Mouse (Mus musculus): ENCODE data around the gene Ctnnbl1. TPM values are rescaled to one million over a fixed set of nuclear protein-coding genes. Genes with fewer than 3 reads are reported as not detected.

Ctnnbl1 gene
- polyA plus RNA-seq, 1 experiment from 2014 or later = 46.3 TPM

DNA sequence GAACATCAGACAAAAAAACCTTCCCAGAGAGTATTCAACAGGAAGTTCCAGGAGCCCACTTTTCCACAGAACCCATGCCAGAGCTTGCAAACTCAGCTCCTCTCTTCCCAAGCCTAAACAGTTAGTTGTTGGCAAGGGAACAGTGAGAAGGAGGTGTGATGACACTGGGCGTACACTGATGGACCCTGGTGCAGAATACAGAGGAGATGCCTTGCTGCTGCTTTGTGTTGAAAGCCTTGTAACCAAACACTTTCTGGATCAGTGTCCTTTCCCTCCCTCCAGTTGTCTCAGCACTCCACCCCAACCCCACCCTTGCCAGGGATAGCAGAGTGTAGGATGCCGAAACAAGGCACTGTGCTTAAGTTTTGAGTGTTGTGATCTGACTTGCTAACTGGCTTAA is 107.5 kb downstream of the Ctnnbl1 start:
- Histone ChIP-seq H3K27me3 (ENCODE audit: insufficient read depth, low read length) (no peaks in the 10 kb centered on the region), H3K4me2 (ENCODE audit: low read length) (no peak overlapping the region), H3K27ac (no peak overlapping the region), H3K9me3 (replicated peaks; ENCODE audit: low read length) (no peaks in the 10 kb centered on the region), H3K9ac (ENCODE audit: low read depth, low read length) (no peak overlapping the region), H3K36me3 (ENCODE audit: insufficient read depth, low read length) (no peaks in the 10 kb centered on the region; the same call in 1 of the 2 replicates), H3K4me3 (replicated peaks; ENCODE audit: low read depth, low read length) (no peak overlapping the region), H3K4me1 (replicated peaks; ENCODE audit: insufficient read depth, low read length) (no peaks in the 10 kb centered on the region; the same call in 1 of the 2 replicates)
- TF ChIP-seq CTCF (IDR thresholded peaks at IDR 0.05; ENCODE audit: low read depth) = no peak
- ATAC-seq (replicated peaks; ENCODE audit: low FRiP score, low read depth) = no peak
- WGBS = 65% methylated on average over 2 of the region's 2 CpGs
- DNase-seq (ENCODE audit: low spot score) = peak; percentile 37

DNA sequence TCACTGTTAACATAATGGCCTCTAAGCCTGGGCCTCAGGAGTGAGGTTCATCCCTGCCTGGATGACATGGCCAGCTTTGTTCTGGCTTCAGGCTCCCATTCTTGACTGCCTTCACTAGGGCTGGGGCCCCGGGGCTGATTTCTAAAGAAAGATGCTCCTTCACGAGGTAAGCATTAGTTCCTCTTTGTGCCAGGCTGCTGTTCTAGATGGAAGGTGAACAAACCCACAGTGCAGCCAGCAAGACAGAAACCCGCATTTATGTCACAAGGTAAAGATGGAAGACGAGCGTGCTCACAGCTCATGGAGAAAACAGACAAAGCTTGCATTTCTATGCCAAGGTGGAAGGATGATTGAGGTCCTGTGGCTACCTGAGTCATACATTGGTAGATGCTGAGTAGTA is 108.6 kb downstream of the Ctnnbl1 start:
- Histone ChIP-seq H3K4me2 (ENCODE audit: low read length) (no peak overlapping the region), H3K9ac (ENCODE audit: low read depth, low read length) (no peak overlapping the region), H3K36me3 (ENCODE audit: insufficient read depth, low read length) (no peaks in the 10 kb centered on the region; the same call in 1 of the 2 replicates), H3K4me3 (replicated peaks; ENCODE audit: low read depth, low read length) (no peak overlapping the region), H3K4me1 (replicated peaks; ENCODE audit: insufficient read depth, low read length) (no peaks in the 10 kb centered on the region; the same call in 1 of the 2 replicates), H3K27ac (no peak overlapping the region), H3K9me3 (replicated peaks; ENCODE audit: low read length) (no peaks in the 10 kb centered on the region), H3K27me3 (ENCODE audit: insufficient read depth, low read length) (no peaks in the 10 kb centered on the region)
- WGBS = 91% methylated on average over 5 of the region's 5 CpGs
- TF ChIP-seq CTCF (IDR thresholded peaks at IDR 0.05; ENCODE audit: low read depth) = no peak
- ATAC-seq (replicated peaks; ENCODE audit: low FRiP score, low read depth) (no peak), DNase-seq (ENCODE audit: low spot score) (no peak)

DNA sequence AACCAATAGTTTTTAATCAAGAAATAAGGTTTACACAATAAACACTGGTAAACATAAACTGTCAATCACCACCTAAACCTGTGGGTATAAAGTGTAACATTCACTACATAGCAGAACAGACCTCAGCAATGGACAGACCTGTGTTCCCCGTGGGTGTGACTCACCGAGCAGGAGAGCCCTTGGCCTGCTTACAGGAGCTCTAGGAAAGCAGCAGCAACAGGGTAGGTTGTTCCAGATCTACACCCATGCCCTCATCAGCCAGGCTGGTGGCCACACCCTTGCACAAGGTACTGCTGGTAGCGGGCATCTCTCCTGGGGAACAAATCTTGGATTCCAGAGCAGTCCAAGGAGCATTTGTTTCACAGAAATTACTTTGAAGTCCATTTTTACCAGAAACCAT is 115.9 kb downstream of the Ctnnbl1 start:
- Histone ChIP-seq H3K4me1 (replicated peaks; ENCODE audit: insufficient read depth, low read length) (no peaks in the 10 kb centered on the region), H3K4me2 (ENCODE audit: low read length) (no peak overlapping the region), H3K4me3 (replicated peaks; ENCODE audit: low read depth, low read length) (no peak overlapping the region), H3K9ac (ENCODE audit: low read depth, low read length) (no peak overlapping the region), H3K27me3 (ENCODE audit: insufficient read depth, low read length) (no peaks in the 10 kb centered on the region), H3K9me3 (replicated peaks; ENCODE audit: low read length) (no peaks in the 10 kb centered on the region), H3K36me3 (ENCODE audit: insufficient read depth, low read length) (no peaks in the 10 kb centered on the region), H3K27ac (no peak overlapping the region)
- ATAC-seq (replicated peaks; ENCODE audit: low FRiP score, low read depth) = no peak
- no peak for TF ChIP-seq CTCF (IDR thresholded peaks at IDR 0.05; ENCODE audit: low read depth)
- no peak for DNase-seq (ENCODE audit: low spot score)
- WGBS = 77% methylated on average over 3 of the region's 3 CpGs

DNA sequence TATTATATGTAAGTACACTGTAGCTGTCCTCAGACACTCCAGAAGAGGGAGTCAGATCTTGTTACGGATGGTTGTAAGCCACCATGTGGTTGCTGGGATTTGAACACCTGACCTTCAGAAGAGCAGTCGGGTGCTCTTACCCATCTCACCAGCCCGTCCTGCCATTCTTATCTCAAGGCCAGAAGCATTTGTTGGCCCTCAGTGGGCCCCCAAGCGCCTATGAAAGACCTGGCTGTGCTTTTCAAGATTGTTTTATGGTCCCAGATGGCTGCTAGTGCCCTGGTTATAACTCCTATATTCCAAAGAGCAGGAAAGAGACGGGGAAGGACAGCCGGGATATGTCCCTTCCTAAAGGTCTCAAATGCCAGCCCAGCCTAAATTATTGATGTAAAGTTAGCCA is 118.6 kb downstream of the Ctnnbl1 start:
- no peak for TF ChIP-seq CTCF (IDR thresholded peaks at IDR 0.05; ENCODE audit: low read depth)
- no peak for DNase-seq (ENCODE audit: low spot score)
- no peak for ATAC-seq (replicated peaks; ENCODE audit: low FRiP score, low read depth)
- no peaks in the 10 kb centered on the region for H3K4me1 ChIP-seq (replicated peaks; ENCODE audit: insufficient read depth, low read length)
- 62% methylated on average over 6 of the region's 6 CpGs for WGBS
- H3K4me2 ChIP-seq (ENCODE audit: low read length) = no peak overlapping the region
- no peak overlapping the region for H3K27ac ChIP-seq
- H3K27me3 ChIP-seq (ENCODE audit: insufficient read depth, low read length) = no peaks in the 10 kb centered on the region
- no peaks in the 10 kb centered on the region for H3K36me3 ChIP-seq (ENCODE audit: insufficient read depth, low read length)
- H3K9ac ChIP-seq (ENCODE audit: low read depth, low read length) = no peak overlapping the region
- no peaks in the 10 kb centered on the region for H3K9me3 ChIP-seq (replicated peaks; ENCODE audit: low read length)
- H3K4me3 ChIP-seq (replicated peaks; ENCODE audit: low read depth, low read length) = no peak overlapping the region

DNA sequence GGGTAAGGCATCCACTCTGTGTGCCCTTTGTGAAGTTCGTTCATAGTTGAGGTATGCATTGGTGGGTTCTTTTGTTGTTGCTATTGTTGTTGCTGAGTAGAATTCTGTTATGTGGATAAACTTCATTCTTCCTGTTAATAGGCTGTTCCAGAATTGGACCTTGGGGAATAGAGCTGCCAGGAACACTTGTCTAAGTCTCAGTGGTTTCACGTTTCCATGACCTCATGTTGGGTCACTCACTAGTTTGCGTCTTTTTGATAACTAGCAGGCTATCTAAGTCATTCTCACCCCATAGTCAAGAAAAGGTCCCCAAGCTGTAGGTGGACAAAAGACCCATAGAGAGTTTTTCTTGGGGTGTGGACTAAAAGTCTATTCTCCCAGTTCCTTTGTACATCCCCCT is 120.3 kb downstream of the Ctnnbl1 start:
- Histone ChIP-seq H3K9ac (ENCODE audit: low read depth, low read length) (no peak overlapping the region), H3K9me3 (replicated peaks; ENCODE audit: low read length) (no peaks in the 10 kb centered on the region), H3K27me3 (ENCODE audit: insufficient read depth, low read length) (no peaks in the 10 kb centered on the region), H3K4me1 (replicated peaks; ENCODE audit: insufficient read depth, low read length) (no peaks in the 10 kb centered on the region), H3K27ac (no peak overlapping the region), H3K4me3 (replicated peaks; ENCODE audit: low read depth, low read length) (no peak overlapping the region), H3K36me3 (ENCODE audit: insufficient read depth, low read length) (no peaks in the 10 kb centered on the region), H3K4me2 (ENCODE audit: low read length) (no peak overlapping the region)
- DNase-seq (ENCODE audit: low spot score) = no peak
- WGBS = 69% methylated on average over 3 of the region's 3 CpGs
- no peak for ATAC-seq (replicated peaks; ENCODE audit: low FRiP score, low read depth)
- TF ChIP-seq CTCF (IDR thresholded peaks at IDR 0.05; ENCODE audit: low read depth) = no peak

DNA sequence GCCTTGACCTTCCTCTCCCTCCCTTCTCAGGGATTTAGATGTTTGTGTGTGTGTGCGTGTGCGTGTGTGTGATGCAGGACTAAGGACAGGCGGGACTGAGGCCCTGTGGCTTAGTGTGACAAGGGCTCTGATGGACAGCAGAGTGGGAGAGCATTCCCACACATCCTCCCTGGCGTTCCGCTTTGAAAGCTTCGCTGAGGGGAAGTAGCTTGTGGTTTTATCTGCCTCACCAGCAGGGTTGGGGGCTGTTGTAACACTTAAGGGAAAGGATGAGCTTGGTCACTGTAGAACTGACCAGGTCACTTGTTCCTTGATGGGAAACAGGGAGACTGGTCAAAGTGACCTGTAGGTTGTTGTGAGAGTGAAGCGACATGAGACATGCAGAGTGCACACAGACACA is 121.1 kb downstream of the Ctnnbl1 start:
- Histone ChIP-seq H3K4me1 (replicated peaks; ENCODE audit: insufficient read depth, low read length) (no peaks in the 10 kb centered on the region), H3K9me3 (replicated peaks; ENCODE audit: low read length) (no peaks in the 10 kb centered on the region), H3K4me2 (ENCODE audit: low read length) (no peak overlapping the region), H3K36me3 (ENCODE audit: insufficient read depth, low read length) (no peaks in the 10 kb centered on the region), H3K9ac (ENCODE audit: low read depth, low read length) (no peak overlapping the region), H3K27ac (no peak overlapping the region), H3K4me3 (replicated peaks; ENCODE audit: low read depth, low read length) (no peak overlapping the region), H3K27me3 (ENCODE audit: insufficient read depth, low read length) (no peaks in the 10 kb centered on the region)
- WGBS = 62% methylated on average over 7 of the region's 7 CpGs
- no peak for DNase-seq (ENCODE audit: low spot score)
- no peak for TF ChIP-seq CTCF (IDR thresholded peaks at IDR 0.05; ENCODE audit: low read depth)
- no peak for ATAC-seq (replicated peaks; ENCODE audit: low FRiP score, low read depth)

DNA sequence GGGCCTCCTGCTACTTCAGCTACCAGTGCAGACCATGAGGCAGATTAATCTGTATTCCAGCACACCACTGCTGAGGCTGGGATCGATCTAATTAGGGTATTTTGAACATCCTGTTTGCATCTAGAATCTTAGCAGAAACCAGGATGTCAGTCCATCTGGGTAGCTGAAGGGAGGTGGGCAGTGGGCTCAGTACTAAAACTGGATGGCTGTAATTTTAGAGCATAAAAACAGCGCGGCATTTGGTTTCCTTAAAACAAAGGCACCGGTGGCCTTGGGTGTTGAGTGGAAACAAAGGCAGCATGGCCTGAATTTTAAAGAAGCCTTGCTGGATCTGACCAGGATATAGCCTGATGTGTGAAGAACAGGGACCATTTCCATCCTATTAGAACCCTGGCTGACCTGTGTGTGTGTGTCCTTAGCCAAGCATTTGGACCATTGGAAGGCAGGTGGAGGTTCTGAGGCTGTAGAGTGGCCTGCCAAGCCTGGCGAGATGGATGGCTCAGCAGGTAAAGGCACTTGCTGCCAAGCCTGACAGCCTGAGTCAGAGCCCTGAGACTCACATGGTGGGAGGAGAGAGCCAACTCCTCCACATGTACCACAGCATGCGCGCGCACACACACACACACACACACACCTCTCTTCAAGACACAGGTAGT is 122.0 kb downstream of the Ctnnbl1 start:
- DNase-seq (ENCODE audit: low spot score) = no peak
- ATAC-seq (replicated peaks; ENCODE audit: low FRiP score, low read depth) = no peak
- H3K36me3 ChIP-seq (ENCODE audit: insufficient read depth, low read length) = no peaks in the 10 kb centered on the region
- TF ChIP-seq CTCF (IDR thresholded peaks at IDR 0.05; ENCODE audit: low read depth) = no peak
- H3K27ac ChIP-seq = no peak overlapping the region
- no peak overlapping the region for H3K4me2 ChIP-seq (ENCODE audit: low read length)
- 77% methylated on average over 8 of the region's 8 CpGs for WGBS
- H3K27me3 ChIP-seq (ENCODE audit: insufficient read depth, low read length) = no peaks in the 10 kb centered on the region
- H3K9ac ChIP-seq (ENCODE audit: low read depth, low read length) = no peak overlapping the region
- no peaks in the 10 kb centered on the region for H3K9me3 ChIP-seq (replicated peaks; ENCODE audit: low read length)
- no peaks in the 10 kb centered on the region for H3K4me1 ChIP-seq (replicated peaks; ENCODE audit: insufficient read depth, low read length)
- H3K4me3 ChIP-seq (replicated peaks; ENCODE audit: low read depth, low read length) = no peak overlapping the region

Data from kidney, postnatal 0 days (tissue).